8 mouse cellular contexts compared by ENCODE assay signal in the genomic region with DNA sequence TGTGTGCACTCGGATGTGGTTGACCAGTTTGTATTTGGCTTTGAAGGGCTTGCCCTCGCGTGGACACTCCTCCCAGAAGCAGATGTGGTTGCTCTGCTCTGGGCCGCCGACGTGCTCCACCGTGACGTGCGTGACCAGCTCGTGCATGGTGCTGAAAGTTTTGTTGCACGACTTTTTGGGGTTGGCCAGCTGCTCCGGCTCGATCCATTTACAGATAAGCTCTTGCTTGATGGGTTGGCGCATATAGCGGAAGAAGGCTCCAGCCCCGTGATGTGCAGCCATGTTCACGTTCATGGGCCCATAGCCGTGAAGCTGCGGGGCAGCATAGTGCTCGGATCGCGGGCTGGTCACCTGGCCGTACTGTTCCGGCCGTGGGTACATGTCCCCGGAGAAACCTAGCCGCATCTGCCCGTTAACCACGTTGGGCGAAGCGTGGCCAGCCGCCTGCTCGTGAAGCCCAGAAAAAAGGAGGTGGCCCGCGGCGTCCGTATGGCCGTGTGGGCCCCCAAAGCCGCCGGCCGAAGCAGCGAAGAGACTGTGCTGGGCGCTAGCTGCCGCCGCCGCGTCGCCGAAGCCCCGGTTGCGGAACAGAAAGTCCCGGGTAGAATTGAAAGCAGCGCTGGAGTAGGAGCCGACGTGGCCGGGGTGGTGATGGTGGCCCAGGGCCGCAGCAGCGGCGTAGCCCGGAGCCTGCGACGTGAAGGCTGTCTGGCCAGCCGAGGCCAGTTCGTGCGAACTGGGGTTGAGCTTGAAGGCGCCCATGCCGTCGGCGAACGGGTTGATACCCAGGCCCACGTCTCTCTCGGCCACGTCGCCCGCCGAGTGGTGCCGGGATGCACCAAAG. TPM values are rescaled to one million over a fixed set of nuclear protein-coding genes. Genes with fewer than 3 reads are reported as not detected.
DNase-seq lines count a peak whose midpoint lies in the region; ATAC-seq and TF ChIP-seq lines count a peak whose summit lies in the region.

No protein-coding gene starts in this region.

- no peak overlapping the region for H3K27ac ChIP-seq in kidney, postnatal 0 days
- peak overlapping the region; percentile 94 for H3K27ac ChIP-seq in hindbrain, embryonic 10.5 days
- peak overlapping the region; percentile 95 for H3K27ac ChIP-seq in midbrain, embryonic 10.5 days (replicated peaks)

- no peaks in the 10 kb centered on the region for H3K9me3 ChIP-seq in kidney, postnatal 0 days (replicated peaks; ENCODE audit: low read length)
- no peaks in the 10 kb centered on the region for H3K9me3 ChIP-seq in hindbrain, embryonic 10.5 days
- no peaks in the 10 kb centered on the region for H3K9me3 ChIP-seq in midbrain, embryonic 10.5 days (replicated peaks)

- peaks cover 80% of the 10 kb centered on the region for H3K27me3 ChIP-seq in kidney, postnatal 0 days (ENCODE audit: insufficient read depth, low read length)
- peaks cover 100% of the 10 kb centered on the region for H3K27me3 ChIP-seq in hindbrain, embryonic 10.5 days (ENCODE audit: insufficient read depth, poor library complexity, severe bottlenecking)
- peaks cover 100% of the 10 kb centered on the region for H3K27me3 ChIP-seq in midbrain, embryonic 10.5 days (ENCODE audit: low read depth, poor library complexity, severe bottlenecking)

- no peak for DNase-seq in kidney, postnatal 0 days (ENCODE audit: low spot score)
- DNase-seq in kidney, postnatal 25 days = no peak
- peak; percentile 65 for DNase-seq in cerebellum, adult 9-11 months
- no peak for DNase-seq in hindbrain, embryonic 10.5 days (ENCODE audit: low spot score)
- DNase-seq in midbrain, embryonic 10.5 days (ENCODE audit: low spot score) = peak; percentile 61
- DNase-seq in MN1 (ENCODE audit: low spot score) = no peak
- no peak for DNase-seq in right cerebral cortex, postnatal 4 days
- DNase-seq in thymus, adult 18-20 months = no peak

- no peak for TF ChIP-seq CTCF in kidney, postnatal 0 days (IDR thresholded peaks at IDR 0.05; ENCODE audit: low read depth)

- H3K4me1 ChIP-seq in kidney, postnatal 0 days (replicated peaks; ENCODE audit: insufficient read depth, low read length) = peaks cover 5% of the 10 kb centered on the region; the same call in 1 of the 2 replicates
- H3K4me1 ChIP-seq in hindbrain, embryonic 10.5 days (replicated peaks) = peaks cover 29% of the 10 kb centered on the region
- H3K4me1 ChIP-seq in midbrain, embryonic 10.5 days = peaks cover 53% of the 10 kb centered on the region

- 1% methylated on average over 77 of the region's 77 CpGs for WGBS in kidney, postnatal 0 days
- WGBS in hindbrain, embryonic 10.5 days = under 1% methylated on average over 77 of the region's 77 CpGs
- under 1% methylated on average over 77 of the region's 77 CpGs for WGBS in midbrain, embryonic 10.5 days

- H3K4me2 ChIP-seq in kidney, postnatal 0 days (ENCODE audit: low read length) = peak overlapping the region; percentile 47

- ATAC-seq in kidney, postnatal 0 days (replicated peaks; ENCODE audit: low FRiP score, low read depth) = peak; percentile 17

- peak overlapping the region; percentile 30 for H3K4me3 ChIP-seq in kidney, postnatal 0 days (replicated peaks; ENCODE audit: low read depth, low read length)
- H3K4me3 ChIP-seq in hindbrain, embryonic 10.5 days = peak overlapping the region; percentile 69
- peak overlapping the region; percentile 77 for H3K4me3 ChIP-seq in midbrain, embryonic 10.5 days

- H3K36me3 ChIP-seq in kidney, postnatal 0 days (ENCODE audit: insufficient read depth, low read length) = no peaks in the 10 kb centered on the region
- H3K36me3 ChIP-seq in hindbrain, embryonic 10.5 days = peaks cover 31% of the 10 kb centered on the region
- H3K36me3 ChIP-seq in midbrain, embryonic 10.5 days = peaks cover 31% of the 10 kb centered on the region

- H3K9ac ChIP-seq in kidney, postnatal 0 days (ENCODE audit: low read depth, low read length) = no peak overlapping the region

RNA-seq across cellular contexts. Expression of gene Zic1, which starts 1.3 kb away (rescaled TPM):
- polyA plus RNA-seq in kidney, postnatal 0 days (2015; fragmentation: Nextera tagmentation; extraction: Ambion mirVana) = not detected in 2 replicates
- polyA plus RNA-seq in hindbrain, embryonic 10.5 days (2016; fragmentation: Nextera tagmentation; extraction: Ambion mirVana) = 6.9 and 8.1 TPM in 2 replicates
- polyA plus RNA-seq in midbrain, embryonic 10.5 days (2016; fragmentation: Nextera tagmentation; extraction: Ambion mirVana) = 6.5 and 6.6 TPM in 2 replicates

RNA-seq across cellular contexts. Expression of gene Zic4, which starts 2.1 kb away (rescaled TPM):
- not detected in 2 replicates for polyA plus RNA-seq in kidney, postnatal 0 days (2015; fragmentation: Nextera tagmentation; extraction: Ambion mirVana)
- 16.9 and 19.8 TPM in 2 replicates for polyA plus RNA-seq in hindbrain, embryonic 10.5 days (2016; fragmentation: Nextera tagmentation; extraction: Ambion mirVana)
- polyA plus RNA-seq in midbrain, embryonic 10.5 days (2016; fragmentation: Nextera tagmentation; extraction: Ambion mirVana) = 25.1 and 33.5 TPM in 2 replicates

Comparison
In these comparisons a context has a peak if more than half of its experiments do, and no peak if none do; other contexts are left out.
1. DNase-seq: peak in cerebellum, adult 9-11 months (single experiment) and midbrain, embryonic 10.5 days (single experiment); none in kidney, postnatal 0 days (single experiment), kidney, postnatal 25 days (0 of 2), hindbrain, embryonic 10.5 days (single experiment), MN1 (single experiment), right cerebral cortex, postnatal 4 days (single experiment) and thymus, adult 18-20 months (0 of 2).
2. RNA of gene Zic4, which starts 2.1 kb away (polyA plus RNA-seq): 25.1 to 33.5 TPM in midbrain, embryonic 10.5 days and 16.9 to 19.8 TPM in hindbrain, embryonic 10.5 days; not detected in kidney, postnatal 0 days; every median in the first group is over 10 times any median in the second.
3. Peak in every context shown above with its lines, with median percentiles within 50 percentile points of each other: H3K4me3 ChIP-seq.